Mouse (Mus musculus): ENCODE data around the gene Pak6. TPM values are rescaled to one million over a fixed set of nuclear protein-coding genes. Genes with fewer than 3 reads are reported as not detected.

The Pak6 gene
- polyA plus RNA-seq, 1 experiment from 2014 or later: 8.3 TPM

GRCm38 (mm10) chr2:118686693-118687092, 23.6 kb downstream of the Pak6 start:
- Histone ChIP-seq H3K4me1 (ENCODE audit: control insufficient read depth in 2 of 2, insufficient read depth in 2 of 2, low read length in 2 of 2) (peaks cover 16 to 26% of the 10 kb centered on the region in 2 experiments), H3K9ac (ENCODE audit: low read length) (no peak overlapping the region), H3K4me2 (ENCODE audit: low read length) (no peak overlapping the region), H3K27me3 (ENCODE audit: control insufficient read depth, insufficient read depth, low read length) (no peaks in the 10 kb centered on the region), H3K9me3 (ENCODE audit: control insufficient read depth, low read length) (no peaks in the 10 kb centered on the region), H3K4me3 (ENCODE audit: control insufficient read depth in 1 of 2, insufficient read depth in 1 of 2, low read depth in 1 of 2, low read length in 2 of 2) (no peak overlapping the region), H3K27ac (replicated peaks in 1 of 2; ENCODE audit: control insufficient read depth in 1 of 2, insufficient read depth in 1 of 2, low read depth in 2 of 2, low read length in 2 of 2) (no peak overlapping the region), H3K36me3 (ENCODE audit: control insufficient read depth, insufficient read depth, low read length) (no peaks in the 10 kb centered on the region)
- ATAC-seq (ENCODE audit: insufficient number of reproducible peaks, insufficient read depth, low FRiP score, low read depth): no peak
- WGBS: 47% methylated on average over 8 of the region's 8 CpGs

GRCm38 (mm10) chr2:118687791-118688190, 24.7 kb downstream of the Pak6 start:
- Histone ChIP-seq H3K27ac (replicated peaks in 1 of 2; ENCODE audit: control insufficient read depth in 1 of 2, insufficient read depth in 1 of 2, low read depth in 2 of 2, low read length in 2 of 2) (no peak overlapping the region), H3K9ac (ENCODE audit: low read length) (no peak overlapping the region), H3K27me3 (ENCODE audit: control insufficient read depth, insufficient read depth, low read length) (no peaks in the 10 kb centered on the region), H3K9me3 (ENCODE audit: control insufficient read depth, low read length) (no peaks in the 10 kb centered on the region), H3K4me3 (ENCODE audit: control insufficient read depth in 1 of 2, insufficient read depth in 1 of 2, low read depth in 1 of 2, low read length in 2 of 2) (no peak overlapping the region), H3K36me3 (ENCODE audit: control insufficient read depth, insufficient read depth, low read length) (no peaks in the 10 kb centered on the region), H3K4me1 (ENCODE audit: control insufficient read depth in 2 of 2, insufficient read depth in 2 of 2, low read length in 2 of 2) (peaks cover 7 to 18% of the 10 kb centered on the region in 2 experiments), H3K4me2 (ENCODE audit: low read length) (no peak overlapping the region)
- WGBS: 92% methylated on average over 3 of the region's 3 CpGs
- no peak for ATAC-seq (ENCODE audit: insufficient number of reproducible peaks, insufficient read depth, low FRiP score, low read depth)

DNA sequence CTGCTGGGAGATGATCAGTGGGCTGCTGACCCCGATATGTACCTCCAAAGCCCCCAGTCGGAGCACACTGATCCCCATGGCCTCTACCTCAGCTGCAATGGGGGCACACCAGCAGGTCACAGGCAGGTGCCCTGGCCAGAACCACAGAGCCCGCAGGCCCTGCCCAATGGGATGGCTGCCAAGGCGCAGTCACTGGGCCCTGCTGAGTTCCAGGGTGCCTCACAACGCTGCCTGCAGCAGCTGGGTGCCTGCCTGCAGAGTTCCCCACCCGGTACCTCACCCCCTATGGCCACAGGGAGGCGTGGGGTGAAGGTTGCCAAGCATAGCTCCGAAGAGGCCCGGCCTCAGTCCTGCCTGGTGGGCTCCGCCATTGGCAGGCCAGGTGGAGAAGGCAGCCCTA, 26.8 kb downstream of the Pak6 start:
- WGBS: 67% methylated on average over 10 of the region's 10 CpGs
- peaks cover 3 to 12% of the 10 kb centered on the region in 2 experiments; a peak in 3 of 4 replicates for H3K4me1 ChIP-seq (ENCODE audit: control insufficient read depth in 2 of 2, insufficient read depth in 2 of 2, low read length in 2 of 2)
- H3K9ac ChIP-seq (ENCODE audit: low read length): no peak overlapping the region

DNA sequence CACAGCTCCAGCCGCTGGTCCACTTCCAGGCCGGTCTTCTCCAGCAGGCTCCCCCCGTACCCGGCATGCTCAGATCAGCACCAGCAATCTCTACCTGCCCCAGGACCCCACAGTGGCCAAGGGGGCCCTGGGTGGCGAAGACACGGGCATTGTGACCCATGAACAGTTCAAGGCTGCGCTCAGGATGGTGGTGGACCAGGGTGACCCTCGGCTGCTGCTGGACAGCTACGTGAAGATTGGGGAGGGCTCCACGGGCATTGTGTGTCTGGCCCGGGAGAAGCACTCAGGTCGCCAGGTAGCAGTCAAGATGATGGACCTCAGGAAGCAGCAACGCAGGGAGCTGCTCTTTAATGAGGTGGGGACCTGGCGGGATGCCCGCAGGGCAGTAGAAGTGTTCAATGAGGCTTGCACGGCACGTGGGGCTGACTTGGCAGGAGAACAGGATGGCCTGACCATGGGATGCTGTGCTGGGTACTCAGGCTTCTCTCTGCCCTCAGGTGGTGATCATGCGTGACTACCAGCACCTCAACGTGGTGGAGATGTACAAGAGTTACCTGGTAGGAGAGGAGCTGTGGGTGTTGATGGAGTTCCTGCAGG, 30.4 kb downstream of the Pak6 start:
- peaks cover 13% of the 10 kb centered on the region; the same call in 1 of the 2 replicates for H3K27me3 ChIP-seq (ENCODE audit: control insufficient read depth, insufficient read depth, low read length)
- H3K9me3 ChIP-seq (ENCODE audit: control insufficient read depth, low read length): no peaks in the 10 kb centered on the region
- no peak overlapping the region for H3K4me2 ChIP-seq (ENCODE audit: low read length)
- no peak overlapping the region for H3K4me3 ChIP-seq (ENCODE audit: control insufficient read depth in 1 of 2, insufficient read depth in 1 of 2, low read depth in 1 of 2, low read length in 2 of 2)
- peaks cover 19 to 24% of the 10 kb centered on the region in 2 experiments for H3K4me1 ChIP-seq (ENCODE audit: control insufficient read depth in 2 of 2, insufficient read depth in 2 of 2, low read length in 2 of 2)
- peaks cover 6% of the 10 kb centered on the region; the same call in 1 of the 2 replicates for H3K36me3 ChIP-seq (ENCODE audit: control insufficient read depth, insufficient read depth, low read length)
- WGBS: 83% methylated on average over 19 of the region's 19 CpGs
- no peak overlapping the region for H3K9ac ChIP-seq (ENCODE audit: low read length)
- ATAC-seq (ENCODE audit: insufficient number of reproducible peaks, insufficient read depth, low FRiP score, low read depth): no peak
- no peak overlapping the region for H3K27ac ChIP-seq (replicated peaks in 1 of 2; ENCODE audit: control insufficient read depth in 1 of 2, insufficient read depth in 1 of 2, low read depth in 2 of 2, low read length in 2 of 2)

More for the DNA sequence above, 26.8 kb downstream of the Pak6 start:
- peaks cover 4% of the 10 kb centered on the region; the same call in 1 of the 2 replicates for H3K27me3 ChIP-seq (ENCODE audit: control insufficient read depth, insufficient read depth, low read length)
- H3K36me3 ChIP-seq (ENCODE audit: control insufficient read depth, insufficient read depth, low read length): peaks cover 6% of the 10 kb centered on the region; the same call in 1 of the 2 replicates
- H3K4me2 ChIP-seq (ENCODE audit: low read length): no peak overlapping the region
- H3K27ac ChIP-seq (replicated peaks in 1 of 2; ENCODE audit: control insufficient read depth in 1 of 2, insufficient read depth in 1 of 2, low read depth in 2 of 2, low read length in 2 of 2): no peak overlapping the region
- H3K4me3 ChIP-seq (ENCODE audit: control insufficient read depth in 1 of 2, insufficient read depth in 1 of 2, low read depth in 1 of 2, low read length in 2 of 2): no peak overlapping the region
- no peak for ATAC-seq (ENCODE audit: insufficient number of reproducible peaks, insufficient read depth, low FRiP score, low read depth)
- H3K9me3 ChIP-seq (ENCODE audit: control insufficient read depth, low read length): no peaks in the 10 kb centered on the region

- no peaks in the 10 kb centered on the region for H3K9me3 ChIP-seq (ENCODE audit: control insufficient read depth, low read length)
- peaks cover 6% of the 10 kb centered on the region; the same call in 1 of the 2 replicates for H3K36me3 ChIP-seq (ENCODE audit: control insufficient read depth, insufficient read depth, low read length)
- H3K27me3 ChIP-seq (ENCODE audit: control insufficient read depth, insufficient read depth, low read length): peaks cover 22% of the 10 kb centered on the region
- no peak overlapping the region for H3K9ac ChIP-seq (ENCODE audit: low read length)
- no peak overlapping the region for H3K4me3 ChIP-seq (ENCODE audit: control insufficient read depth in 1 of 2, insufficient read depth in 1 of 2, low read depth in 1 of 2, low read length in 2 of 2)
- peaks cover 24 to 28% of the 10 kb centered on the region in 2 experiments for H3K4me1 ChIP-seq (ENCODE audit: control insufficient read depth in 2 of 2, insufficient read depth in 2 of 2, low read length in 2 of 2)
- H3K27ac ChIP-seq (replicated peaks in 1 of 2; ENCODE audit: control insufficient read depth in 1 of 2, insufficient read depth in 1 of 2, low read depth in 2 of 2, low read length in 2 of 2): no peak overlapping the region
- H3K4me2 ChIP-seq (ENCODE audit: low read length): no peak overlapping the region
- no peak for ATAC-seq (ENCODE audit: insufficient number of reproducible peaks, insufficient read depth, low FRiP score, low read depth)
- WGBS: 29% methylated on average over 11 of the region's 11 CpGs
Observed at GRCm38 (mm10) chr2:118695677-118696232, 32.7 kb downstream of the Pak6 start.

GRCm38 (mm10) chr2:118696451-118697308, 33.6 kb downstream of the Pak6 start:
- H3K9ac ChIP-seq (ENCODE audit: low read length): no peak overlapping the region
- ATAC-seq (ENCODE audit: insufficient number of reproducible peaks, insufficient read depth, low FRiP score, low read depth): no peak
- peaks cover 29 to 35% of the 10 kb centered on the region in 2 experiments for H3K4me1 ChIP-seq (ENCODE audit: control insufficient read depth in 2 of 2, insufficient read depth in 2 of 2, low read length in 2 of 2)
- 0 out of 2 replicates have a peak overlapping the region, but pooled peaks have one; percentile 6 for H3K4me2 ChIP-seq (ENCODE audit: low read length)
- WGBS: 37% methylated on average over 21 of the region's 21 CpGs
- H3K27ac ChIP-seq (replicated peaks in 1 of 2; ENCODE audit: control insufficient read depth in 1 of 2, insufficient read depth in 1 of 2, low read depth in 2 of 2, low read length in 2 of 2): no peak overlapping the region
- peaks cover 6% of the 10 kb centered on the region; the same call in 1 of the 2 replicates for H3K36me3 ChIP-seq (ENCODE audit: control insufficient read depth, insufficient read depth, low read length)
- no peaks in the 10 kb centered on the region for H3K9me3 ChIP-seq (ENCODE audit: control insufficient read depth, low read length)
- H3K27me3 ChIP-seq (ENCODE audit: control insufficient read depth, insufficient read depth, low read length): peaks cover 30% of the 10 kb centered on the region
- H3K4me3 ChIP-seq (ENCODE audit: control insufficient read depth in 1 of 2, insufficient read depth in 1 of 2, low read depth in 1 of 2, low read length in 2 of 2): no peak overlapping the region

DNA sequence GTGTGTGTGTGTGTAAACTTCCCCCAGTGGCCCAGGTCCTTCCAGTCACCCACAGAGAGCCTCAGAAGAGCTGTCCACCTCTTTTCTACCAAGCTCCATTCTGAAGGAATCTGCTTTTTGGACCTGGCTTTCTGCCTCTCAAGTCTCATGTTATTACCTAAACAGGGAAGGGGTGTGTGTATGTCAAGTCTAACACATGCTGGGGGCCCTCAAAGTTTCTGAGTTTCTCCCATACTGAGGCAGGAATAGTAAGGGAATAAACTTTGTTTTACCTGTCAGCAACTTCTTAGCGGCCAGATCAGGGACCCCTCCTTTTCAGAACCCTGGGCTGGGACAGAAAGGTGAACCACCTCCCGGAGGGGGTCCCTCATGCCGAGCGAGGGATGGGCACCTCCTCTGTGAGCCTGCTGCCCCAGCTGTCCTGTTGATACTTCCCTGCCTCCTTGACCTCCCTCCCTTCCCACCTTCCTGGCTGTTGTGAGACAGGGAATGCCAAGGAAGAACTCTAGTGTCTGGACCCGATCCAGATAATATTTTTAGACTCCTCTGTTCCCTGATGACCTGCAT, 34.3 kb downstream of the Pak6 start:
- Histone ChIP-seq H3K4me1 (ENCODE audit: control insufficient read depth in 2 of 2, insufficient read depth in 2 of 2, low read length in 2 of 2) (peaks cover 32 to 38% of the 10 kb centered on the region in 2 experiments), H3K36me3 (ENCODE audit: control insufficient read depth, insufficient read depth, low read length) (peaks cover 6% of the 10 kb centered on the region; the same call in 1 of the 2 replicates), H3K4me2 (ENCODE audit: low read length) (0 out of 2 replicates have a peak overlapping the region, but pooled peaks have one; percentile 6), H3K9ac (ENCODE audit: low read length) (no peak overlapping the region), H3K9me3 (ENCODE audit: control insufficient read depth, low read length) (no peaks in the 10 kb centered on the region), H3K27me3 (ENCODE audit: control insufficient read depth, insufficient read depth, low read length) (peaks cover 37% of the 10 kb centered on the region), H3K4me3 (ENCODE audit: control insufficient read depth in 1 of 2, insufficient read depth in 1 of 2, low read depth in 1 of 2, low read length in 2 of 2) (no peak overlapping the region), H3K27ac (replicated peaks in 1 of 2; ENCODE audit: control insufficient read depth in 1 of 2, insufficient read depth in 1 of 2, low read depth in 2 of 2, low read length in 2 of 2) (no peak overlapping the region)
- WGBS: 31% methylated on average over 5 of the region's 5 CpGs
- no peak for ATAC-seq (ENCODE audit: insufficient number of reproducible peaks, insufficient read depth, low FRiP score, low read depth)

Data from heart, embryonic 14.5 days (tissue).